Mouse (Mus musculus) heart, embryonic 12.5 days (tissue): ENCODE data around the gene Cs. TPM values are rescaled to one million over a fixed set of nuclear protein-coding genes. Genes with fewer than 3 reads are reported as not detected.
"Not testable (repeated sequence)": the region's sequence is repeated elsewhere in the genome, so short reads cannot be mapped to it uniquely, and the experiment has no call there.

Source experiments
- ATAC-seq: fragments of 200-750 bp; cut with Nextera tagmentation; 2 replicates; pipeline ENCODE4 v1.8.0; 2017; ENCODE audit warnings: moderate TSS enrichment, moderate library complexity; ENCODE audit not compliant: insufficient number of reproducible peaks, low FRiP score
- H3K27ac ChIP-seq: fragments of 300-500 bp; sonication (generic); 2 replicates; pipeline ENCODE4 v1.5.1; 2016; ENCODE audit warnings: mild to moderate bottlenecking, moderate library complexity; ENCODE audit not compliant: poor library complexity, severe bottlenecking
- H3K27me3 ChIP-seq: fragments of 300-500 bp; sonication (generic); replicated peaks from 2 replicates; pipeline ENCODE4 v1.6.1; 2016; ENCODE audit warnings: mild to moderate bottlenecking, moderate library complexity
- H3K36me3 ChIP-seq: fragments of 300-500 bp; sonication (generic); 2 replicates; pipeline ENCODE4 v1.6.1; 2016; ENCODE audit warnings: mild to moderate bottlenecking, moderate library complexity
- H3K4me1 ChIP-seq: fragments of 300-500 bp; sonication (generic); replicated peaks from 2 replicates; pipeline ENCODE4 v1.6.1; 2016; ENCODE audit warnings: mild to moderate bottlenecking
- H3K4me2 ChIP-seq: fragments of 300-500 bp; sonication (generic); 2 replicates; pipeline ENCODE4 v1.6.1; 2016; ENCODE audit warnings: mild to moderate bottlenecking, moderate library complexity
- H3K4me3 ChIP-seq: fragments of 300-500 bp; sonication (generic); 2 replicates; pipeline ENCODE4 v1.5.1; 2016; ENCODE audit warnings: mild to moderate bottlenecking
- H3K9ac ChIP-seq: fragments of 300-500 bp; sonication (generic); 2 replicates; pipeline ENCODE4 v1.6.1; 2016; ENCODE audit warnings: mild to moderate bottlenecking, moderate library complexity
- H3K9me3 ChIP-seq: fragments of 300-500 bp; sonication (generic); replicated peaks from 2 replicates; pipeline ENCODE4 v1.6.1; 2016; ENCODE audit warnings: mild to moderate bottlenecking, moderate library complexity
- WGBS: fragments of 180-500 bp; shearing (Covaris S2); methylation state at CpG from one replicate; pipeline ENCODE4 v1.1.7; 2016; 5-methylcytosine and 5-hydroxymethylcytosine counted together
- polyA plus RNA-seq: library from polyadenylated mRNA; unstranded; fragments of >200 nt; fragmentation: Nextera tagmentation; extraction: Ambion mirVana; gene quantifications from 2 replicates; pipeline ENCODE4 v1.2.1, GENCODE M21; 2016

The Cs gene
- polyA plus RNA-seq, 1 experiment from 2014 or later: 418 TPM

GRCm38 (mm10) chr10:128309654-128310053 is 27.9 kb upstream of the Cs start:
- no peak overlapping the region for H3K4me3 ChIP-seq
- H3K36me3 ChIP-seq: peaks cover 64% of the 10 kb centered on the region
- H3K4me1 ChIP-seq: peaks cover 19% of the 10 kb centered on the region
- WGBS: 91% methylated on average over 7 of the region's 7 CpGs
- no peak overlapping the region; the same call in 1 of the 2 replicates for H3K9ac ChIP-seq
- no peaks in the 10 kb centered on the region for H3K27me3 ChIP-seq
- no peaks in the 10 kb centered on the region for H3K9me3 ChIP-seq
- no peak overlapping the region for H3K4me2 ChIP-seq
- H3K27ac ChIP-seq: peak overlapping the region; percentile 90
- ATAC-seq: no peak

GRCm38 (mm10) chr10:128310177-128310576 is 27.4 kb upstream of the Cs start:
- ATAC-seq: peak; percentile 71; the same call in 1 of the 2 replicates
- Histone ChIP-seq H3K4me2 (peak overlapping the region; percentile 58), H3K4me1 (peaks cover 19% of the 10 kb centered on the region), H3K4me3 (no peak overlapping the region), H3K36me3 (peaks cover 67% of the 10 kb centered on the region), H3K9ac (no peak overlapping the region; the same call in 1 of the 2 replicates), H3K27me3 (no peaks in the 10 kb centered on the region), H3K9me3 (no peaks in the 10 kb centered on the region), H3K27ac (peak overlapping the region; percentile 90)
- WGBS: 33% methylated on average over 11 of the region's 11 CpGs

GRCm38 (mm10) chr10:128310902-128311301 is 26.6 kb upstream of the Cs start:
- no peak for ATAC-seq
- peak overlapping the region; percentile 23; the same call in 1 of the 2 replicates for H3K4me3 ChIP-seq
- 0 out of 2 replicates have a peak overlapping the region, but pooled peaks have one; percentile 11 for H3K9ac ChIP-seq

GRCm38 (mm10) chr10:128315578-128315977 is 22.0 kb upstream of the Cs start:
- H3K36me3 ChIP-seq: peaks cover 84% of the 10 kb centered on the region
- H3K4me2 ChIP-seq: no peak overlapping the region
- peaks cover 11% of the 10 kb centered on the region for H3K4me1 ChIP-seq
- no peak overlapping the region for H3K27ac ChIP-seq
- WGBS: 86% methylated on average over 8 of the region's 8 CpGs
- H3K27me3 ChIP-seq: no peaks in the 10 kb centered on the region
- no peaks in the 10 kb centered on the region for H3K9me3 ChIP-seq
- ATAC-seq: no peak
- H3K9ac ChIP-seq: no peak overlapping the region
- no peak overlapping the region for H3K4me3 ChIP-seq

More at GRCm38 (mm10) chr10:128310902-128311301, 26.6 kb upstream of the Cs start:
- H3K27me3 ChIP-seq: no peaks in the 10 kb centered on the region
- peak overlapping the region; percentile 90 for H3K27ac ChIP-seq
- H3K4me1 ChIP-seq: peaks cover 19% of the 10 kb centered on the region
- H3K4me2 ChIP-seq: peak overlapping the region; percentile 58
- WGBS: 30% methylated on average over 4 of the region's 4 CpGs
- no peaks in the 10 kb centered on the region for H3K9me3 ChIP-seq
- H3K36me3 ChIP-seq: peaks cover 71% of the 10 kb centered on the region

GRCm38 (mm10) chr10:128321641-128322040 is 15.9 kb upstream of the Cs start:
- Histone ChIP-seq H3K4me2 (peak overlapping the region; percentile 58), H3K36me3 (peaks cover 62% of the 10 kb centered on the region), H3K4me1 (peaks cover 16% of the 10 kb centered on the region), H3K9me3 (no peaks in the 10 kb centered on the region), H3K27me3 (no peaks in the 10 kb centered on the region), H3K9ac (no peak overlapping the region), H3K27ac (no peak overlapping the region), H3K4me3 (peak overlapping the region; percentile 85)
- ATAC-seq: no peak
- WGBS: 47% methylated on average over 12 of the region's 12 CpGs

GRCm38 (mm10) chr10:128322141-128323108 is 15.1 kb upstream of the Cs start, which contains the start of gene Cnpy2:
Cnpy2 (plus strand) TSS chr10:128322459.
- Histone ChIP-seq H3K36me3 (peaks cover 64% of the 10 kb centered on the region), H3K27me3 (no peaks in the 10 kb centered on the region), H3K4me3 (peak within 1 kb of the TSS; percentile 85), H3K9ac (peak within 1 kb of the TSS; percentile 93), H3K27ac (peak within 1 kb of the TSS; percentile 90), H3K4me2 (peak within 1 kb of the TSS; percentile 83), H3K4me1 (peaks cover 16% of the 10 kb centered on the region), H3K9me3 (no peaks in the 10 kb centered on the region)
- under 1% methylated on average over 40 of the region's 40 CpGs for WGBS
- peak; percentile 89 for ATAC-seq

GRCm38 (mm10) chr10:128323516-128323915 is 14.0 kb upstream of the Cs start:
- WGBS: 69% methylated on average over 8 of the region's 8 CpGs
- H3K27me3 ChIP-seq: no peaks in the 10 kb centered on the region
- H3K9ac ChIP-seq: peak overlapping the region; percentile 93
- peaks cover 16% of the 10 kb centered on the region for H3K4me1 ChIP-seq
- H3K36me3 ChIP-seq: peaks cover 63% of the 10 kb centered on the region
- no peak for ATAC-seq
- H3K27ac ChIP-seq: no peak overlapping the region
- peak overlapping the region; percentile 85 for H3K4me3 ChIP-seq
- peak overlapping the region; percentile 83 for H3K4me2 ChIP-seq
- H3K9me3 ChIP-seq: no peaks in the 10 kb centered on the region

GRCm38 (mm10) chr10:128326825-128327224 is 10.7 kb upstream of the Cs start:
- no peak for ATAC-seq
- Histone ChIP-seq H3K9ac (no peak overlapping the region), H3K27ac (no peak overlapping the region), H3K27me3 (no peaks in the 10 kb centered on the region), H3K4me3 (no peak overlapping the region), H3K36me3 (peaks cover 47% of the 10 kb centered on the region), H3K9me3 (no peaks in the 10 kb centered on the region), H3K4me2 (no peak overlapping the region), H3K4me1 (peaks cover 10% of the 10 kb centered on the region)
- WGBS: 95% methylated on average over 8 of the region's 8 CpGs

GRCm38 (mm10) chr10:128327610-128328009 is 9.9 kb upstream of the Cs start:
- no peak for ATAC-seq
- 89% methylated on average over 10 of the region's 10 CpGs for WGBS
- H3K36me3 ChIP-seq: peaks cover 47% of the 10 kb centered on the region
- no peak overlapping the region for H3K9ac ChIP-seq
- H3K27me3 ChIP-seq: no peaks in the 10 kb centered on the region
- no peak overlapping the region for H3K27ac ChIP-seq
- no peak overlapping the region for H3K4me2 ChIP-seq
- no peaks in the 10 kb centered on the region for H3K9me3 ChIP-seq
- peaks cover 10% of the 10 kb centered on the region for H3K4me1 ChIP-seq
- no peak overlapping the region for H3K4me3 ChIP-seq

- not testable (repeated sequence) for H3K9me3 ChIP-seq, ATAC-seq, H3K4me2 ChIP-seq, H3K27ac ChIP-seq, H3K27me3 ChIP-seq, H3K4me3 ChIP-seq, H3K9ac ChIP-seq
- Histone ChIP-seq H3K4me1 (peaks cover 14% of the 10 kb centered on the region), H3K36me3 (peaks cover 17% of the 10 kb centered on the region)
- 75% methylated on average over 6 of the region's 6 CpGs for WGBS
Measured at GRCm38 (mm10) chr10:128332358-128333249, 4.9 kb upstream of the Cs start.
